Mouse (Mus musculus): ENCODE data around the gene Gpr119.

Gene Gpr119

DNA sequence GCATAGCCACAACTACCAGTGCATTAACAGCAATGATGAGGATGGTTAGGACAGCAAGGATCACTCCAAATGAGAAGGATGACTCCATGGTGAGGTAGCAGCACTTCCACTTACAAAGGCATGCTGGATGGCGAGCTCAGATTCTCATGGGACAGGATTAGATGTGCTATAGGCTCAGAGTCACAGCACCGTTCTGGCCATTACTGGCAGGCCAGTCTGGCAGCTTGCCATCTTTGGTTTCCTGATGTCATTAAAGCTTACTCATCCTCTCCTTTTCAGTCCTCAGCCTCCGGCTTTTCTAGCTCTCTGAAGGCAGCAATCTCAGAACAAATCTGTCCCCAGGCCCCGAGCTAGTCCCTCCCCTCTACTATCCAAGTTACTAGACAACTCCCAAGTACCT lies at the start of gene Gpr119:
TSS of gene Gpr119 (minus strand) at position 308 of the 400 bp plus-strand sequence.
- DNase-seq (ENCODE audit: low spot score), result no peak

DNA sequence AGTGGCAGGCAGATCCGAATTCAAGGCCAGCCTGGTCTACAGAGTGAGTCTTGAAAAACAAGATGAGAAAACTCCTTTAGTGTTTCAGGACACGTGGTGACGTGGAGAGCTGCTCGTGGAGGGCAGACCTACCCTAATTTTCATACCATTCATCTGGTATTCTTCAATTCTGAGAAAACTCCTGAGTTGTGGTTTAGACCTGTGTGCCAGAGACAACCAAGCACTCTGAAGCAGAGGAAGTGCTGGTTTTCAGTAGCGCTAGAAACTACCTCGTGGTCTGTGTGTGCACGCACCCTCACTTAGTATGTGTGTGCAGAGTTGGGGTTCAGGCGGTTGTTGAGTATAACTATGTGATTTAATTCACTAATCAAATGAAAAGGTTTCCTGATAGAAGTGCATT lies 38.6 kb upstream of the Gpr119 start:
- DNase-seq (ENCODE audit: low spot score), result no peak

DNA sequence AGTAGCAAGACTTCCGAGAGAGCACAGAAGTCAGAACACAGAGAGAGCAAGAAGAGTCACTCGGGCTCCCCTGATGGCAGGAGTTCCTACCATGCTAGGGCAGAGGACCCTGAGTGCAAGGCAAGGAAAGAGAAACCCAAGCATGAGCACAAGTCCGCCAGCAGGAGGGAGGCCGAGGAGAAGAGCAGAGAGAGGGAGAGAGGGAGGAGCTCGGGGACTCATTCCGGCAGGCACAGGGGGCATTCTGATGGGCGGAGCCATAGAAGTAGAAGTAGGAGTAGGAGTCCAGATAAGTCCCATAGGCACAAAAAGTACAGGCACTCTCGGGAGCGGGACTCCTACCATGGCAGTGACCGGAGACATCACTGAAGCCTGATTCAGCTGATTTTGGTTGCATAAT lies 35.4 kb upstream of the Gpr119 start:
- DNase-seq (ENCODE audit: low spot score), result no peak

DNA sequence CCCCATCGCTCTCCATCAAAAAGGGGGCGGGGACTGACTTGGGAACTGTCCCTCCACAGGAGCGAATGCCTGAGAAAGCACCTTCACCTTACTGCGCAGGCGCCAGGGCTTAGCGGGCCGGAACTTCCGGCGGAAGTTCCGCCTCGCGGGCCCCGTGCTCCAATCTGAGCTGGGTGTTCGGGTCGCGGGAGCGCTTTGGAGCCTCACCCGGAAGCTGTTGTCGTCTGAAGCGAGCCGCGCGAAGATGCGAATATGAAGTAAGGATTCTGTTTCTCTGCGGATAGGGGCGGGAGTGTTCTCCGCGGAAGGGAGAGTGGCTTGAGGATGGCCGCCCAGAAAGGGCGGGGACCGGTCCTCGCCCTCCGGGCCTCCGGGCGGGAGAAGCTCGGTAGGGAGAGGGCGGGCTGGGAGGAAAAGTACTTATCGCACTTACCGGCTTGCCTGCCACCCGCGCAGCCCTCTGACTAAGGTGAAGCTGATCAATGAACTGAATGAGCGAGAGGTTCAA lies 20.6 kb upstream of the Gpr119 start, which contains the start of gene Rbmx2:
TSS of gene Rbmx2 (plus strand) at position 141 of the 508 bp plus-strand sequence.
- DNase-seq (ENCODE audit: low spot score), result peak; percentile 85

DNA sequence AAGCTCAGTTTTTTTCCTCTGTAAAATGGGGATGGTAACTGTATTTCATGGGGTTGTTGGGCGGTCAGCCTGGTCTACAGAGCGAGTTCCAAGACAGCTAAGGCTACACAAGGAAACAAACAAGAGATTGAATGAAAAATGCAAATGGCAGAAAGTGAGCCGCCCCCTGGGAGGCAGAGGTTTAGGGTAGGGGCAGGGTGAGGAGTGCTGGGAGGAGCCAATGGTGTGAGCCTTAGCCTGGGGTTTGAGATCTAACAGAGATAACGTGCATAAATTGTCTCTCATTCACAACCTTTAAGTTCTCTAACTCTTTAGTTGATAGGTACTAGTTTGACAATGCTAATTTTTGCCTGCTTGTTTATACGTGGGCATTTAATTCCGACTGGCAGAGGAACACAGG lies 20.2 kb upstream of the Gpr119 start:
- DNase-seq (ENCODE audit: low spot score), result no peak

DNA sequence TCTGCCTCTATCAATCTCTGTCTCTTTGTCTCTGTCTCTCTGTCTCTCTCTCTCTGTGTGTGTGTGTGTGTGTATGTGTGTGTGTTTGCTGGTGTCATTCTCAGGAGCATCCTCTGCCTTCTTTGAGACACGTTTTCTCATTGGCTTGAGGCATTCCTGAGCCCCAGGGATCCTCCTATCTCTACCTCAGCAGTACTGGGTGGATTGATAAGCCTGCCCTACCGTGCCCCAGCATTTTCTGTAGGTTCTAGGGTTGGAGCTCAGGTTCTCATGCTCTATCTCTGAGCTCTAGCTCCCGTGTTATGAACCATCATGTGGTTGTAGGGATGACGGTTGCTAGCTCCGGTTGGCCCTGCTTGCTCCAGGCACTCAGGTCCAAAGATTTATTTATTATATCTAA lies 9.6 kb upstream of the Gpr119 start:
- no peak for DNase-seq (ENCODE audit: low spot score)

DNA sequence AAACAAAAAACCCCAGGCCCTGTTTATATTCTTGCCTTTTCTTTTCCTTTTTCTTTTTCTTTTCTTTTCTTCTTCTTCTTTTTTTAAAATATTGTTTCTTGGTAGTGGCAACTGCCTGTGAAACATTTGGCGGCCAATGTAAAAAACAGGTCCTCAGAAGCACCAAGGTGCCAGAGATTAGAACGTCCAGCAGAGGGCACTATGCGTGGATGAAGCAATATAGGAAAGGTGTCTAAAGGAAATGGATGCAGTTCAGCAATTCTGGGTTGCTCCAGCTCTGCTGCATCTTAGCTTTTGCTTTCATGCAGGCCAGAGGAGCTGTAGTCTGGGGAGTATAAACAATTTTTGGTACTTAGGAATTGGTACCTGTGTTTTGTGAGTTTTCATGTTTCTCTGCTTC lies 9.2 kb upstream of the Gpr119 start:
- no peak for DNase-seq (ENCODE audit: low spot score)

DNA sequence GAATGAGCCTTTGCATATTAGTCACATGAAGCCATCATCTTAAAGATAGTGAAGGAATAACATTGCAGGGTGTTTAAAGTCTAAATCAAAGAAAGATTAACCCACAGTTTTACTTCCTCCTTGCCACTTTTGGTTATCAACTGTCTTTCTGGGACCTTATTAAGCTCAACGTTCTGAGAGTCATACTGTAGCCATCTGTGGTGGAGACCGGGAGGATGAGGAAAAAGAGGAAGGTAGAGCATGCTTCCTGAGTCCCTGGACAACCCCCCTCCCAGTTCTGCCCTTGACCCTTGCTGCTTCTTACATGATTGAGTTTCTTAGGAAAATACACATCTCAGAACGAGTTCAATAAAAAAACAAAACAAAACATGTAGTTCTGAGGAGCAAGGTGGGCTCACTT lies 2.6 kb downstream of the Gpr119 start:
- DNase-seq (ENCODE audit: low spot score), result no peak

DNA sequence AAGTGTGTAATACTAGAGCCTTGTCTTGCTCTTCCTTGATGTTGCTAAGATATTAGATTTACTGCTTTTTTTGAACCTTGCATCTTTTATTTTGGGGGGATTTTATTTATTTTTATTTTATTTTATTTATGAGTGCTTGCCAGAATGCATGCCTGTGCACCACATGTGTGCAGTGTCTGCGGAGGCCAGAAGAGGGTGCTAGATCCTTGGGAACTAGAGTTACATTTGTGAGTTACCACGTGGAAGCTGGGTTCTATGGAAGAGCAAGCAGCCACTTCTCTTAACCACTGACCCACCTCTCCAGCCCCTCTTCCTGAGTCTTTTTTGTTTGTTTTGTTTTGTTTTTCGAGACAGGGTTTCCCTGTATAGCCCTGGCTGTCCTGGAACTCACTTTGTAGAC lies 4.7 kb downstream of the Gpr119 start:
- no peak for DNase-seq (ENCODE audit: low spot score)

DNA sequence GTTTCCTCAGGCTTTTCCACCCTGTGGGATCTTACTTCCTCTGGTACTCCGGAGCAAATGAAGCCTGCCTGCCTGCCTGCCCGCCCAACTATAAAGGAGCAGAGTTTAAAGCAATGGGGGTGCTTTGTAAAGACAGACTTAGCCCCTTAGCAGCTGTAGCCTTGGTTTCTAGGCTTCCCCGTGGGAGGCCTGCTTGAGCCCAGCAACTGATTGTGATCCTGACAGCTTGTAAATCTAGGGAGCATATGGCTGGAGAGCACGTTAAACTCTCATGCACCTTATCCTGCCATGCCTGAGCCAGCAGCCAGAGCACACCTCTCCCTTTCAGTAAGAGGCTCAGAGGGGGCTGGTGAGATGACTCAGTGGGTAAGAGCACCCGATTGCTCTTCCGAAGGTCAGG lies 7.5 kb downstream of the Gpr119 start:
- DNase-seq (ENCODE audit: low spot score), result no peak

DNA sequence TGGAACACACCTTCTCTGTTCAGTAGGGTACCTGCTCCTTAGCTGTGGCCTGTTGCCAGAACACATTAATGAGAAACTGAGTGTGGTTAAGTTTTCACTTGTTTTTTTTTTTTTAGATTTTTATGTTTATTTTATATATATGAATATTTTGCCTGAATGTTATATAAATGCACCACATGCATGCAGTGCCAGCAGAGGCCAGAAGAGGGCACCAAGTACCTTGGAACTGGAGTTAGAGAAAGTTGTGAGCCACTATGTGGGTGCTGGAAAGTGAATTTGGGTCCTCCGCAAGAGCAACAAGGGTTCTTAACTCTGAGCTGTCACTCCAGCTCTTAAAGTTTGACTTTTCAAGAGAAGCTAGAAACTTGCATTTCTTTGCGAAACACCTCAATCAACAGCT lies 30.2 kb downstream of the Gpr119 start:
- DNase-seq (ENCODE audit: low spot score), result no peak

DNA sequence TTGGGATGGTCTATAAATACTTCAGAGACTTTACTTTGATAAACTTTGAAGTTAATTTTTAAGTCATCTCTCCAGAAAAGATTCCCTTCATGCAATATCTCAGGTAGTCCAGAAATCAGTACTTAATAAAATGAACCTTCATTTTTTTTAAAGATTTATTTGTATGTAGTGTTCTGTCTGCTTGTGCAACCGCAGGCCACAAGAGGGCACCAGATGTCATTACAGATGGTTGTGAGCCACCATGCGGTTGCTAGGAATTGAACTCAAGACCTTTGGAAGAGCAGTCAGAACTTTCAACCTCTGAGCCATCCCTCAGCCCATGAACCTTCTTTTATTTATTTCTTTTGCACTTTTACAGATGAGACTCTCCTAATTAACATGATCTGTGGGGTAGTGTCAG lies 37.2 kb downstream of the Gpr119 start:
- no peak for DNase-seq (ENCODE audit: low spot score)

DNA sequence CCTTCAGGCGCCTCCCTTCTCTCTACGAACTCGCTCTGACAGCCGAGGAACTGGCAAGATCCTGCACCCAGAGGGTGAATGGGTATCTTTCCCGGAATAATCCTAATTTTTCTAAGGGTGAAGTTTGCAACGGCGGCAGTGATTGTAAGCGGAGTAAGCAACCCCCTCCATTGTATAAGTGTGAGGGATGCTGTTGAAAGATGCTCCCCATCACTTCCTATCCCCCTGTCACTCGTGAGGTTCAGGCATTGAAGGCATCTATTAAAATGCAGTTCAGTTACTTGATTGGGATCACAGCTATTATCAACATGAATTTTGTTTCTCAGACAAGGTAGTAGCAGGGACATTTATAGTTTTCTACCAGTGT lies 50.2 kb downstream of the Gpr119 start:
- DNase-seq (ENCODE audit: low spot score), result no peak

DNA sequence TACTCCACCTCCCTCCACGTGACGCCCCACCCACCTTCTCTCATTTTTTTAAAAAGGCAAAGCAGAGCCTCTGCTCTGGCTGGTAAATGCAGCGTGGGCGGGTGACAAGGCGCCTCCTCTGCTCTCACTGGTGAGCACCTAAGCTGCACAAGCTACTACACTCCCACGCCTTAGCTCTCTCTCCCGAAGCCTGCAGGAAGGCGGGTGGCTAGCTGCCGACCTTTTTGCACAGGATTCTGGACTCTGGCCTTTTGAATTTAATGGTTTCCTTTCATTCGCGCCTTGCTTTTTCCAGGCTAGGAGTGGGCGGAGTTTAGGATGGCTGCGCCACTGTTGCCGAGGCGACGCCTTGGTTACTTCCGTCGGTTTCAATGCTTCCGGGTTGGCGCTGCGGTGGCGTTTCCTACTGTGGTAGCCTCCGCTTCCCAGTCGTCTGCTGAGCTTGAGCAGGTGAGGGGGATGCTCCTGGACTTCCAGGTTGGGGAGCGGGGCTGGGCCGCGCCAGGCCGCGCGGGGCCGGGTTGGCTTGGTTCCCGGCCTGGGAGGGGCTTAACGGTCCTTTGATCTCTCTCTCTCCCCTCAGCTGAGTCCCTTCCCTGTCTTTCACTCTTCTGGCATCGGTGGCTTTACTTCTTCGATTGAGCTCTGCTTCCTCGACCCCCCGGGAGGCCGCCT lies 50.8 kb downstream of the Gpr119 start, which contains the start of gene Slc25a14:
TSS of gene Slc25a14 (plus strand) at position 35 of the 675 bp plus-strand sequence.
- peak; percentile 60 for DNase-seq (ENCODE audit: low spot score)

DNA sequence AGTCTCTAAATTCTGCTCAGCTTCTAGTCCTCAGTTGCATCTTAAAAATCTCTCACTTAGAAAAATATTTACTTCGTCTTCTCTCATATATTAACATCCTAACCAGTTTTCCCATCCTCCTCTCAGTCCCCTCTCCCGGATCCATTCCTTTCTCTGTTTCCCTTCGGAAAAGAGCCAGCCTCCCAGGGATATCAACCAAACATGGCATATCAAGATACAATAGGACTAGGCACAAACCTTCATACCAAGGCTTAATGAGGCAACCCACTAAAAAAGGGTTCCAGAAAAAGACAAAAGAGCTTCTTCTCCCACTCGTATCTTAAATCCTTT lies 51.3 kb downstream of the Gpr119 start:
- DNase-seq (ENCODE audit: low spot score), result no peak

All from ovary, adult 18-20 months (tissue).